Mouse (Mus musculus): Measurements from ENCODE around the gene Gak. TPM values are rescaled to one million over a fixed set of nuclear protein-coding genes. Genes with fewer than 3 reads are reported as not detected.

The Gak gene
- polyA plus RNA-seq, 1 experiment: 64.1 TPM

DNA sequence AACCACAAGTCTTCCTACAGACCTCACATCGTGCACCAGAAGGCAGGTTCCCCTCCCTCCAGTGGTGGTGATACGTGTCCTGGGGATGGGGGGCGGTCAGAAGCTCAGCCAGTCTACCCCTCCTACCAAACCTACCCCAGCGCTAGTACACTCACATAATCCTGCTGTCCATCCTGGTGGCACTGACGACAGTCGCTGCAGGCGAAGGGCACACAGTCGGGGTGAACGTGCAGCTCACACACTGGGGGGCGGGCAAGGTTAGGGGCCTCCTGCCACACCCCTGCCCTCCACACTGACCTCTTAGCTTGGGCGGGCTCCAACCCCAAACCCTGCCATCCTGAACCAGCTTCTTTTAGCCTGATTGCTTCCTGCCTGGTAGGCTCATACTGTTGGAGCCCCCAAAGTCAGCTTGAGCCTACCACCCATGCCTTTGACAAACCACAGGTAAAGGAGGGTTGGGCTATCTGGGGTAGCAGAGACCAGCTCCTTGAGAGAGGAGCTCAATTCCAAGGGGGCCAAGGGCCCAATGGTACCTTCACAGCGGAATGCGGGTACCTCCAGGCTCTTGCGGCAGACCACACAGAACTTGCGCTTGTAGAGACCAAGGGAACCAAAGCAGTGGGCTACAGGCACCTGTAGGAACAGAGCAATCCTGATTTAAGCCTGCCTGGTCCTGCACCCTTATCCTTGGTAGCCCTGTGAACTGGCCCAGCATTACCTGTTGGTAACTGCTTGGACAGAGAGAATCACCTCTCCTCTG lies 26.5 kb upstream of the Gak start:
- Histone ChIP-seq H3K4me1 (peaks cover 28% of the 10 kb centered on the region), H3K27me3 (replicated peaks) (no peaks in the 10 kb centered on the region), H3K9me3 (no peaks in the 10 kb centered on the region), H3K4me3 (replicated peaks) (no peak overlapping the region), H3K36me3 (replicated peaks; ENCODE audit: low read length) (peaks cover 80% of the 10 kb centered on the region)
- TF ChIP-seq GATA1 (IDR thresholded peaks at IDR 0.05; ENCODE audit: borderline replicate concordance, low read length) (no peak), FLI1 (IDR thresholded peaks at IDR 0.05; ENCODE audit: low read length) (no peak)

DNA sequence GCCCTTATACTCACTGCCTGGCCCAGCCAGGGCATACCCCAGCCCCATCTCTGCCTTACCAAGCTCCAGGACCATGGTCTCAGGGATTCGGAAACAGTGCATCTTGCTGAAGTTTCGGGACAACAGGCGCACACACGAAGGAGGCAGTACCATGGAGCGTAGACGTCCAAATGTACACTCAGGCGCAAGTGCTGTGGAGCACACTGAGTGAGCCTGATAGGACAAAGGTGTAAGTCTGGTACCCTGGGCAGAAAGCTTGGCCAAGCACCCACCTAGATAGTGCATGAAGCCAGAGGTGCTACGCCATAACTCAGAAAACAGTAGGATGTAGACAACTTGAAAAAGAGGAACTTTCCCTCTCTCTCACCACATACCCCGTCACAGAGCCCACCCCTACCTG lies 25.8 kb upstream of the Gak start:
- Histone ChIP-seq H3K4me3 (replicated peaks) (no peak overlapping the region), H3K9me3 (no peaks in the 10 kb centered on the region), H3K27me3 (replicated peaks) (no peaks in the 10 kb centered on the region), H3K36me3 (replicated peaks; ENCODE audit: low read length) (peaks cover 87% of the 10 kb centered on the region), H3K4me1 (peaks cover 24% of the 10 kb centered on the region)
- TF ChIP-seq GATA1 (IDR thresholded peaks at IDR 0.05; ENCODE audit: borderline replicate concordance, low read length): no peak

DNA sequence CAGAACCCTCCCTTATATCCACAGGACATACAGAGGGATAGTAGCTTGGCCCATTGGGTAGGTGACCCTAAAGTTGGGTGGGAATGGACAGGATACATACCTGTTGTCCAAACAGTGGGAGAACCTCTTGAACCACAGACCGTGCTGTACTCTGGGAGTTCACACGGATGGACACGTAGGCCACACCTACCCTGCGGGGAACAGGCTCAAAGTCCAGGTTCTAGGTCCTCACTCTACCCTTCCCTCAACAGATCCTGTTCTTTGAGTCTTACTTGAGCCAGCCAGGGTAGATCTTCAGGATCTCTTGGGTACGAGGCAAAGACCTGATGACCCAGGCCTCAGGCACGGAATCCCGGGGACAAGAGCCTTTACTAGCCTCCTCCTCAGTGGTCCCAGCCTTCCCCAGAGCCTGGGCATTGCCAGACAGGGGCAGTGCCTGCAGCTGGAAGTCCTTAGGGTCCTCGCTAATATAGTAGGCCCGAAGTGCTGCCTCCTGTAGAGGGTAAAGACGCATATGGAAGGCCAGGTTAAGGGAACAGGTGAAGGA lies 25.0 kb upstream of the Gak start:
- Histone ChIP-seq H3K36me3 (replicated peaks; ENCODE audit: low read length) (peaks cover 96% of the 10 kb centered on the region), H3K9me3 (no peaks in the 10 kb centered on the region), H3K4me1 (peaks cover 16% of the 10 kb centered on the region), H3K27me3 (replicated peaks) (no peaks in the 10 kb centered on the region), H3K4me3 (replicated peaks) (no peak overlapping the region)
- TF ChIP-seq GATA1 (IDR thresholded peaks at IDR 0.05; ENCODE audit: borderline replicate concordance, low read length): no peak
- no peak for TF ChIP-seq FLI1 (IDR thresholded peaks at IDR 0.05; ENCODE audit: low read length)

DNA sequence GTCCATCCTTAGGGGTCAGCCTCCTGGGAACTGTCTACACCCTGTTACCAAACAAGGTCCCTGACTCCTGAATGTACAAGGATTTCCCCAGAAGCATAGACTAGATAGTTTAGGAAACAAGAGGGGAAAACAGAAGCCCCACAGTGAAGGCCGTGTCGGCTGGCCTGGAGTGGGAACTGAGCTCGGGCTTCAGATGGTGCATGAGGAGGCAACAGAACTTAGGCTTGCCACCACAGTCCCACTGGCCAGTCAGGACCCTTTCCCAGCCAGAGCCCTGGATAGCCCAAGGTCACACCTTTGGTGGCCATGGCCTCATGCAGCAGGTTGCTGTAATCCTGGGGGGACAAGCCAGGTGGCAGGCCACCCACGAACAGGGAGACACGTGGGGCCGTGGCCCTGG lies 23.8 kb upstream of the Gak start:
- peaks cover 100% of the 10 kb centered on the region for H3K36me3 ChIP-seq (replicated peaks; ENCODE audit: low read length)
- peaks cover 4% of the 10 kb centered on the region; the same call in 1 of the 2 replicates for H3K4me1 ChIP-seq
- H3K9me3 ChIP-seq: no peaks in the 10 kb centered on the region
- TF ChIP-seq GATA1 (IDR thresholded peaks at IDR 0.05; ENCODE audit: borderline replicate concordance, low read length) (no peak), FLI1 (IDR thresholded peaks at IDR 0.05; ENCODE audit: low read length) (no peak)
- H3K27me3 ChIP-seq (replicated peaks): no peaks in the 10 kb centered on the region
- no peak overlapping the region for H3K4me3 ChIP-seq (replicated peaks)

DNA sequence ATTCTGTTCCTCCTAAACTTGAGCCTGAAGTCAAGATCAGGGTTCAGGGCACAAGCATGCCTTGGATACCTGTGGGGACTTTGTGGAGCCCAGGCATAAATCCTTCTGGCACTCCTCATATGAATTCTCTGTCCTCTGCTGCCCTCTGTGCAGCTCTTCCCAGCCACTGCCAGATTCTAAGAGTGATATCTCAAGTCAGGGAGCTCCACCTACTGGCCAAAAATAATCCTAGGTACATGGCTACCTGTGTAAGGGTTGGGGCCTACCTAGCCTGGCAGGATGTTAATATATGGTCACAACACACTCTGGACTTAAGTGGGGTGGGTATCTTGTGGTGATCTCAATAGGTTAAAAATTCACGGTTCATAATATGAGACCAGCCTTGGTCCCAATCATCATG lies 22.3 kb upstream of the Gak start:
- H3K36me3 ChIP-seq (replicated peaks; ENCODE audit: low read length): peaks cover 100% of the 10 kb centered on the region

DNA sequence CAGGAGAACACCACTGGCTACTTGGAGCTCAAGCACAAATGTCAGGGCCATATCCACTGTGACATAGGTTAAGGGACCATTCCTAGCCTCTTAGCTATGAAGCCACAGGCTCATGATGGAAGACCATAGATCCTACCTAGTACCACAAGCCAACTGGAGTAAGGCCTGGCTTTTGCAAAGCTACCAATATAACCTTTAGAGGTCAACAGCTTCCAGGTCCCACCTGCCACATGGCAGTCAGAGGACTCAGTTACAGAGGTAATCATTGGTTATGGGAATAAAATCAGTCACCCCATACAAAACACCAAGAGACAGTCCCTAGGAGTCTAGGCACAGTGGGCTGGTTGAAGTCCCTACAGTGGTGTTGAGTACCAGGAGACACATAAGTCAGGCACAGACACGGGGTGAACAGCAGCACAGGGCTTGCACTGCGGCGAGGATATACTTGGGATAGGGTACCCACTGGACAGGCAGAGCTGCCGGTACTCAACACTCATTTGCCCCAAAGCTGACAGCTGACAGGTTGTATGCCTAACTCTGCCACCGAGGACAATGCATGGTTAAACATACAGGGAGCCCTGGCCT lies 21.7 kb upstream of the Gak start:
- Histone ChIP-seq H3K4me3 (replicated peaks) (no peak overlapping the region), H3K9me3 (no peaks in the 10 kb centered on the region), H3K27me3 (replicated peaks) (no peaks in the 10 kb centered on the region), H3K4me1 (no peaks in the 10 kb centered on the region), H3K36me3 (replicated peaks; ENCODE audit: low read length) (peaks cover 100% of the 10 kb centered on the region)
- TF ChIP-seq FLI1 (IDR thresholded peaks at IDR 0.05; ENCODE audit: low read length): no peak
- no peak for TF ChIP-seq GATA1 (IDR thresholded peaks at IDR 0.05; ENCODE audit: borderline replicate concordance, low read length)

More for the DNA sequence above, 22.3 kb upstream of the Gak start:
- Histone ChIP-seq H3K9me3 (no peaks in the 10 kb centered on the region), H3K4me3 (replicated peaks) (no peak overlapping the region), H3K4me1 (no peaks in the 10 kb centered on the region), H3K27me3 (replicated peaks) (no peaks in the 10 kb centered on the region)
- no peak for TF ChIP-seq GATA1 (IDR thresholded peaks at IDR 0.05; ENCODE audit: borderline replicate concordance, low read length)

DNA sequence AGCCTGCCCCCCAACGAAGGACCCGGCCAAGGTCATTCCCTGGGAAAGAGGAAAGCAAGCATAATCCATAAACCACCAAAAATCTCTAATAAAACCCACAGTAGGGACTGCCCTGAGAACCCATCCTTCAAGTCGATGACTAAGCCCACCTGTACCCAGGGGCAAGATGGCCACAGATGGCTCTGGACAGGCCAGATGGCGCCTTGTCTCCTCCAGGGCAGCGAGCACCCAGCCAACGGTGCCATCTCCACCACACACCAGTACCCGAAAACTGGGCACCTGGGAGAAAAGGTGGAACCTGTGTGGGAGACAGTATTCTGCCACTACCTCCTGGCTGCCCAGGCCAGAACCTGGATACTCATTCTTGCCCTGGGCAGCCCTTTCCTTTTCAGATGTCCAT lies 20.8 kb upstream of the Gak start:
- no peaks in the 10 kb centered on the region for H3K9me3 ChIP-seq
- H3K27me3 ChIP-seq (replicated peaks): no peaks in the 10 kb centered on the region
- no peaks in the 10 kb centered on the region for H3K4me1 ChIP-seq
- peaks cover 100% of the 10 kb centered on the region for H3K36me3 ChIP-seq (replicated peaks; ENCODE audit: low read length)
- no peak overlapping the region for H3K4me3 ChIP-seq (replicated peaks)
- TF ChIP-seq FLI1 (IDR thresholded peaks at IDR 0.05; ENCODE audit: low read length): no peak
- TF ChIP-seq GATA1 (IDR thresholded peaks at IDR 0.05; ENCODE audit: borderline replicate concordance, low read length): no peak

DNA sequence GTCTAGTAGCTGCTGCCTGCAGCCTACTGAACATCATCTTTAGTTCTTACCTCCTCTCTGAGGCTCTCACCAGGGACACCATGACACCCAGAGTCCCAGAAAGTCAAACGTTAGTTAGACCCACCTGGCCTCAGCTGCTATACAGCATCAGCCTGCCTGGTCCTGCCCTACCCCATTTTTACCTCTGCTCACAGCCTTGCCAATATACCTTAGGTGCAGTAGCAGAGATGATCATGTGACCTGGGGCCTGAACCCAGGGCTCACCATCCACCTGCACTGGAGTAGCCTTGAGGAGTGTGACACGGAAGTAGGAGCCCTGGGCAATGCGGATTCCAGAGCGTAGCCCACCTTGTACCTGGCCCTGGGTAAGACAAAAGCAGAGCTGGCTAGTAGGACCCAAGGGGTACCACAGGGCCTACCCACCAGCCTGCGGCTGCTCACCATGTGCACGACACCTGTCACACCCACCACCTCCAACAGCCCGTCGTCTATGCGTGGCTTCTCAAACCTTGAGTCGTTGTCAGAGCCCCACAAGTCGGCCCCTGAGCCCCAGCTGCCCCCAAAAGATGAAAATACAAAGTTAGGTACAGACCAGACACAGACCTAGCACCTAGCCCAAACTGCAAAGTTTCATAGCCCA lies 19.5 kb upstream of the Gak start:
- no peak for TF ChIP-seq FLI1 (IDR thresholded peaks at IDR 0.05; ENCODE audit: low read length)
- H3K27me3 ChIP-seq (replicated peaks): no peaks in the 10 kb centered on the region
- no peak overlapping the region for H3K4me3 ChIP-seq (replicated peaks)
- H3K4me1 ChIP-seq: no peaks in the 10 kb centered on the region
- H3K36me3 ChIP-seq (replicated peaks; ENCODE audit: low read length): peaks cover 100% of the 10 kb centered on the region
- no peaks in the 10 kb centered on the region for H3K9me3 ChIP-seq

DNA sequence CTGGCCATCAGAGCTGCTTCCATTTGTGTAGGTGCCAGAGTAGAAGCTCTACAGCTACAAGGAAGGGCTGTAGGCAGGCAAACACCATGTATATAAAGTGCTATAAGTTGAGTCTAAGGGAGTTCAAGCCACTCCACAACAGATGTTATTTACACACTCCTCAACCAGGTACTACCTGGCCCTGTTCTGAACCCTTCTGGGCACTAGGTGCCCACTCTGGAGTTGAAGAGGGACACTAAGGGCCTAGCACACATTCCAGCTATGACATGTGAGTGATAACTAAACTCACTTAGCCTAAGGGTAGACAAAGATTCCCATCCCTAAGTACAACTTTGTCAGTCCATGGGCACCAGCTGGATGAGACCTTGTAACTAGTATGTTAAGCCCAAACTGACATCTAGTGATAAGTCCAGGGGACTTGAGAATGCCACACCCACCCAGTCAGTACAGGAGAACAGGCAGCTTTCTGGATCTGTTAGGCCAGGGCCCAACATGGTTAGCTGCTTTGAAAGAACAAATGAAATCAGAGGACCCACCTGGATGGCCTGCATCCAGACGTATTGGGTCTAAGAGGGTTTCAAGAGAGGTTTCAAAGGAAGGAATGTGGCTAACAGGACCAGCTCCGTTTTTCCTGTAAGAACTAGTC lies 18.4 kb upstream of the Gak start:
- Histone ChIP-seq H3K4me1 (no peaks in the 10 kb centered on the region), H3K4me3 (replicated peaks) (no peak overlapping the region), H3K27me3 (replicated peaks) (no peaks in the 10 kb centered on the region), H3K9me3 (no peaks in the 10 kb centered on the region), H3K36me3 (replicated peaks; ENCODE audit: low read length) (peaks cover 100% of the 10 kb centered on the region)
- no peak for TF ChIP-seq GATA1 (IDR thresholded peaks at IDR 0.05; ENCODE audit: borderline replicate concordance, low read length)
- TF ChIP-seq FLI1 (IDR thresholded peaks at IDR 0.05; ENCODE audit: low read length): no peak

DNA sequence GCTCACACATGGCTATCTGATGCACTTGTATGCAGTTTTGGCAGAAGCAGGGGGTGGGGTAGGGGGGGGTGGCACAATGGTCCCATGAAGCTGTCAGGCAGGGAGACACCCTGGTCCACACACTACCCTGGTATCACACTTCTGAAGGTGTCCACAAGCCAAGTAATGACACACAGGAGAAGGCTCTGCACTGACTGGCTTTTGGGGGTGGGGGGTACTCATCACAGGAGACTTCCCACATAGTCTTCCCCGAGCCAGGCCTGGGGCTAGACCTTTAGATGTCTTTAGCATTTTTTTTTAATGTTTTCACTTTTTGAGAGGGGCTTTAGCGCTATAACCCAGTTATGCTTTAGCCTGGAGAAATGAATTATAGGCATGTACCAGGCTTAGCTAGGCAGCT lies 17.8 kb upstream of the Gak start:
- H3K9me3 ChIP-seq: no peaks in the 10 kb centered on the region
- peaks cover 100% of the 10 kb centered on the region for H3K36me3 ChIP-seq (replicated peaks; ENCODE audit: low read length)
- no peaks in the 10 kb centered on the region for H3K27me3 ChIP-seq (replicated peaks)
- H3K4me3 ChIP-seq (replicated peaks): no peak overlapping the region
- TF ChIP-seq GATA1 (IDR thresholded peaks at IDR 0.05; ENCODE audit: borderline replicate concordance, low read length) (no peak), FLI1 (IDR thresholded peaks at IDR 0.05; ENCODE audit: low read length) (no peak)
- H3K4me1 ChIP-seq: no peaks in the 10 kb centered on the region
